Mouse (Mus musculus): Measurements from ENCODE around the gene Usp7. TPM values are rescaled to one million over a fixed set of nuclear protein-coding genes. Genes with fewer than 3 reads are reported as not detected.

Gene Usp7
- 16.5 and 17.6 TPM in 2 replicates for polyA plus RNA-seq (2015; fragmentation: Nextera tagmentation; extraction: Ambion mirVana)

DNA sequence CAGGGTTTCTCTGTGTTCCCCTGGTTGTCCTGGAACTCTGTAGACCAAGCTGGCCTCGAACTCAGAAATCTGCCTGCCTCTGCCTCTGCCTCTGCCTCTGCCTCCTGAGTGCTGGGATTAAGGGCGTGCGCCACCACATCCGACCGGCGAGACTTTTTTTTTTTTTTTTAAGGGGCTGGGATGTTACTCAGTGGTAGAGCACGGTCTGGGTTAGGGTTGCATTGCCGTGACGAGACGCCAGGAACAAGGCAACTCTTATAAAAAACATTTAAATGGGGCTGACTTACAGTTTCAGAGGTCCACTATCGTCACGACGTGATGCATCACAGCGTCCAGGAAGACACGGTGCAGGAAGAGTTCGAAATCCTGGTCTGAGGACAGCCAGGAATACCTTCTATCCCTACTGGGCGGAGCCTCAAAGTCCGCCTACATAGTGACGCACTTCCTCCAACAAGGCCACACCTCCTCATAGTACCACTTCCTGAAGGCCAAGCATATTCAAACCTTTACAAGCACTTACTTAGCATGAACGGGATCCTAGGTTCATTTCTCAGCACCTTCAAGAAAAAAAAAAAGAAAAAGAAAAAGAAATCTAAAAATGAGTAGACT is at the start of gene Usp7:
Gene Usp7 (minus strand): TSS at position 360 of the 609 bp plus-strand sequence.
- WGBS, result 90% methylated on average over 20 of the region's 20 CpGs
- ATAC-seq, result no peak
- H3K4me2 ChIP-seq (replicated peaks; ENCODE audit: low read depth, low read length), result no peak within 1 kb of the TSS
- no peak within 1 kb of the TSS for H3K9ac ChIP-seq (replicated peaks; ENCODE audit: low read depth)
- H3K4me1 ChIP-seq (ENCODE audit: insufficient read depth, low read depth, low read length), result no peaks in the 10 kb centered on the region
- no peak for DNase-seq (ENCODE audit: low spot score)
- no peaks in the 10 kb centered on the region for H3K36me3 ChIP-seq (ENCODE audit: insufficient read depth, low read length)
- no peak within 1 kb of the TSS for H3K27ac ChIP-seq (ENCODE audit: low read length)
- H3K27me3 ChIP-seq (replicated peaks; ENCODE audit: insufficient read depth, low read length), result no peaks in the 10 kb centered on the region
- TF ChIP-seq EP300 (IDR thresholded peaks at IDR 0.05) (no peak), CTCF (IDR thresholded peaks at IDR 0.05) (no peak)
- no peak within 1 kb of the TSS for H3K4me3 ChIP-seq (ENCODE audit: low read depth, low read length)
- H3K9me3 ChIP-seq (ENCODE audit: low read length), result no peaks in the 10 kb centered on the region

DNA sequence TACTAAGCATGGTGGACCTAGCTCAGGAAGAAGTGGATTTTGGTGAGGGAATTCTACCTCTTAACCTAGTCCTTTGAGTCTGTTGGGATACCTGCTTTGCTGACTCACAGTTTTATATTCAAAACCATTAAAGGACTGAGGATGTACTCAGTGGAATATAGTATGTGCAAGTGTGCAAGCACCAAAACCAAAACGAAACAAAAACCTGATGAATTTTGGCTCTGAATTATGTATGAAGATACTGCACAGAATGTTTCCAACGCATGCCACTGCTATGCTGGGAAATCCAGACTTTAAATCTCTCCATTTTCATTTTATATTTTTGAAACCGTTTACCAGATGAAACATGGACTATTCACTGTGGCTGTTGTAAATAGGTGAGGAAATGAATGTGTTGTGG is 48.4 kb upstream of the Usp7 start:
- no peak for ATAC-seq
- no peak for TF ChIP-seq EP300 (IDR thresholded peaks at IDR 0.05)
- no peak for DNase-seq (ENCODE audit: low spot score)
- H3K4me3 ChIP-seq (ENCODE audit: low read depth, low read length), result no peak overlapping the region
- H3K36me3 ChIP-seq (ENCODE audit: insufficient read depth, low read length), result peaks cover 19% of the 10 kb centered on the region; the same call in 1 of the 2 replicates
- no peak overlapping the region for H3K4me2 ChIP-seq (replicated peaks; ENCODE audit: low read depth, low read length)
- H3K9ac ChIP-seq (replicated peaks; ENCODE audit: low read depth), result no peak overlapping the region
- H3K9me3 ChIP-seq (ENCODE audit: low read length), result no peaks in the 10 kb centered on the region
- WGBS, result 88% methylated on average over 3 of the region's 3 CpGs
- no peaks in the 10 kb centered on the region for H3K4me1 ChIP-seq (ENCODE audit: insufficient read depth, low read depth, low read length)
- H3K27me3 ChIP-seq (replicated peaks; ENCODE audit: insufficient read depth, low read length), result no peaks in the 10 kb centered on the region
- H3K27ac ChIP-seq (ENCODE audit: low read length), result no peak overlapping the region

GRCm38 (mm10) chr16:8838921-8839320 is 46.8 kb upstream of the Usp7 start:
- Histone ChIP-seq H3K27ac (ENCODE audit: low read length) (no peak overlapping the region), H3K36me3 (ENCODE audit: insufficient read depth, low read length) (peaks cover 17% of the 10 kb centered on the region; the same call in 1 of the 2 replicates), H3K9me3 (ENCODE audit: low read length) (no peaks in the 10 kb centered on the region), H3K27me3 (replicated peaks; ENCODE audit: insufficient read depth, low read length) (no peaks in the 10 kb centered on the region), H3K9ac (replicated peaks; ENCODE audit: low read depth) (no peak overlapping the region), H3K4me1 (ENCODE audit: insufficient read depth, low read depth, low read length) (no peaks in the 10 kb centered on the region), H3K4me2 (replicated peaks; ENCODE audit: low read depth, low read length) (no peak overlapping the region), H3K4me3 (ENCODE audit: low read depth, low read length) (no peak overlapping the region)
- TF ChIP-seq EP300 (IDR thresholded peaks at IDR 0.05) (no peak), CTCF (IDR thresholded peaks at IDR 0.05) (no peak)
- ATAC-seq (no peak), DNase-seq (ENCODE audit: low spot score) (no peak)

DNA sequence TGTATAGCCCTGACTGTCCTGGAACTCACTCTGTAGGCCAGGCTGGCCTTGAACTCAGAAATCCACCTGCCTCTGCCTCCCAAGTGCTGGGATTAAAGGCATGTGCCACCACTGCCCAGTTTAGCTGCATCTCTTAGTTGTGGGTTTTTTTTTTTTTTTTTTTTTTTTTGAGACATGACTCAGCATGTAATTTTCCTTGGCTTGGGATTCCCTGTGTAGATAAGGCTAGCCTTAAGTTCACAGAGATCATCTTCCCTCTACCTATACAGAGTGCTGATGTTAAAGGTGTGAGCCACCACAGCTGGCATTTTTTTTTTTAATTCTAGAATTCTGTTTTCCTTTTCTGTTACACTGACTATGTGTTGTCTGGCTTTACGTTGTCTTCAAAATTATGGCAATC is 45.5 kb upstream of the Usp7 start:
- peaks cover 8% of the 10 kb centered on the region; the same call in 1 of the 2 replicates for H3K4me1 ChIP-seq (ENCODE audit: insufficient read depth, low read depth, low read length)
- H3K27ac ChIP-seq (ENCODE audit: low read length), result no peak overlapping the region
- H3K9me3 ChIP-seq (ENCODE audit: low read length), result no peaks in the 10 kb centered on the region
- WGBS, result 86% methylated on average over 1 of the region's 1 CpGs
- H3K4me2 ChIP-seq (replicated peaks; ENCODE audit: low read depth, low read length), result no peak overlapping the region
- no peak for ATAC-seq
- no peak overlapping the region for H3K4me3 ChIP-seq (ENCODE audit: low read depth, low read length)
- H3K9ac ChIP-seq (replicated peaks; ENCODE audit: low read depth), result no peak overlapping the region
- H3K36me3 ChIP-seq (ENCODE audit: insufficient read depth, low read length), result peaks cover 12% of the 10 kb centered on the region; the same call in 1 of the 2 replicates
- H3K27me3 ChIP-seq (replicated peaks; ENCODE audit: insufficient read depth, low read length), result no peaks in the 10 kb centered on the region
- no peak for TF ChIP-seq CTCF (IDR thresholded peaks at IDR 0.05)
- TF ChIP-seq EP300 (IDR thresholded peaks at IDR 0.05), result no peak
- DNase-seq (ENCODE audit: low spot score), result peak; percentile 4

DNA sequence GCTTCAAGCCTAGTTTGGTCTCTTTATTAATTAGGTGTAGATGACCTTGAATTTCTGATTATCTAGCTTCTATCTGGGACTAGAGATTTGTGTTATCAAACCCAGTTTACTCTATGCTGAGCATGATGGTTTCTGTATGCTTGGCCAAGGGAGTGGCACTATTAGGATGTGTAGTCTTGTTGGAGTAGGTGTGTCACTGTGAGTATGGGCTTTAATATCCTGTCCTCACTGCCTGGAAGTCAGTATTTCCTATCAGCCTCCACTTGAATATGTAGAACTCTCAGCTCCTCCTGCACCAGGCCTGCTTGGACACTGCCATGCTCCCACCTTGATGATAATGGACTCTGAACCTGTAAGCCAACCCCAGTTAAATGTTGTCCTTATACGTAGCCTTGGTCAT is 44.8 kb upstream of the Usp7 start:
- H3K27ac ChIP-seq (ENCODE audit: low read length), result no peak overlapping the region
- H3K4me1 ChIP-seq (ENCODE audit: insufficient read depth, low read depth, low read length), result peaks cover 11% of the 10 kb centered on the region; the same call in 1 of the 2 replicates
- H3K4me3 ChIP-seq (ENCODE audit: low read depth, low read length), result no peak overlapping the region
- H3K36me3 ChIP-seq (ENCODE audit: insufficient read depth, low read length), result peaks cover 12% of the 10 kb centered on the region; the same call in 1 of the 2 replicates
- ATAC-seq, result no peak
- DNase-seq (ENCODE audit: low spot score), result no peak
- TF ChIP-seq CTCF (IDR thresholded peaks at IDR 0.05) (no peak), EP300 (IDR thresholded peaks at IDR 0.05) (no peak)
- no peak overlapping the region for H3K9ac ChIP-seq (replicated peaks; ENCODE audit: low read depth)
- H3K4me2 ChIP-seq (replicated peaks; ENCODE audit: low read depth, low read length), result no peak overlapping the region
- H3K9me3 ChIP-seq (ENCODE audit: low read length), result no peaks in the 10 kb centered on the region
- H3K27me3 ChIP-seq (replicated peaks; ENCODE audit: insufficient read depth, low read length), result no peaks in the 10 kb centered on the region
- WGBS, result 98% methylated on average over 1 of the region's 1 CpGs

GRCm38 (mm10) chr16:8831241-8831640 is 39.1 kb upstream of the Usp7 start:
- peak overlapping the region; percentile 96 for H3K9ac ChIP-seq (replicated peaks; ENCODE audit: low read depth)
- WGBS, result 1% methylated on average over 12 of the region's 12 CpGs
- DNase-seq (ENCODE audit: low spot score) (no peak), ATAC-seq (no peak)
- H3K4me2 ChIP-seq (replicated peaks; ENCODE audit: low read depth, low read length), result peak overlapping the region; percentile 75
- H3K4me1 ChIP-seq (ENCODE audit: insufficient read depth, low read depth, low read length), result peaks cover 15% of the 10 kb centered on the region; the same call in 1 of the 2 replicates
- no peak for TF ChIP-seq EP300 (IDR thresholded peaks at IDR 0.05)
- no peak for TF ChIP-seq CTCF (IDR thresholded peaks at IDR 0.05)
- no peaks in the 10 kb centered on the region; the same call in 1 of the 2 replicates for H3K36me3 ChIP-seq (ENCODE audit: insufficient read depth, low read length)
- H3K27me3 ChIP-seq (replicated peaks; ENCODE audit: insufficient read depth, low read length), result no peaks in the 10 kb centered on the region
- peak overlapping the region; percentile 100 for H3K4me3 ChIP-seq (ENCODE audit: low read depth, low read length)
- no peaks in the 10 kb centered on the region for H3K9me3 ChIP-seq (ENCODE audit: low read length)
- peak overlapping the region; percentile 99; the same call in 1 of the 2 replicates for H3K27ac ChIP-seq (ENCODE audit: low read length)
